Mouse (Mus musculus) liver, embryonic 14 days (tissue): ENCODE data around the gene Sat1. TPM values are rescaled to one million over a fixed set of nuclear protein-coding genes. Genes with fewer than 3 reads are reported as not detected.

Source experiments
- polyA plus RNA-seq: library from polyadenylated mRNA; depleted of rRNA; stranded (reverse); fragments of >200 nt; gene quantifications from 2 replicates; pipeline ENCODE4 v1.2.3, GENCODE M21; 2012; rRNA removed

Gene Sat1
- 38.6 and 52.6 TPM in 2 replicates for polyA plus RNA-seq

GRCm38 (mm10) chrX:155216271-155216670 is at the start of gene Sat1:
Gene Sat1, minus strand, starts transcription at chrX:155216449.

GRCm38 (mm10) chrX:155262235-155262914 is 46.1 kb upstream of the Sat1 start, which contains the start of gene Acot9:
Gene Acot9, plus strand, starts transcription at chrX:155262443.

Other genes with a start within 250 kb of the Sat1 start
- not detected in 2 replicates for gene Magea8, start 220.6 kb downstream of the Sat1 start, polyA plus RNA-seq
- gene Magea5, start 153.3 kb downstream of the Sat1 start, polyA plus RNA-seq, result not detected in 2 replicates
- not detected in 2 replicates for gene Magea1, start 126.7 kb downstream of the Sat1 start, polyA plus RNA-seq
- not detected in 2 replicates for gene Magea2, start 122.8 kb downstream of the Sat1 start, polyA plus RNA-seq
- 0.02 TPM in 1 of 2 replicates, not detected in the other for gene Cldn34b2, start 88.0 kb downstream of the Sat1 start, polyA plus RNA-seq
- gene Acot9, start 46.0 kb upstream of the Sat1 start, polyA plus RNA-seq, result 6.1 and 7.4 TPM in 2 replicates
- 80.9 and 91.4 TPM in 2 replicates for gene Prdx4, start 124.3 kb upstream of the Sat1 start, polyA plus RNA-seq